Mouse (Mus musculus) liver, embryonic 14.5 days (tissue): ENCODE results near the gene BC048403. TPM values are rescaled to one million over a fixed set of nuclear protein-coding genes. Genes with fewer than 3 reads are reported as not detected.

Experiments used
- ATAC-seq: fragments of 200-750 bp; cut with Nextera tagmentation; 2 replicates; pipeline ENCODE4 v1.8.0; 2017; ENCODE audit warnings: moderate number of reproducible peaks, mild to moderate bottlenecking, moderate library complexity; ENCODE audit not compliant: insufficient read depth
- DNase-seq, 3 experiments: peaks; one replicate each; pipeline ENCODE4 v3.0.0-alpha.2; 2012 to 2013; ENCODE audit warnings: low read depth in 3 of 3, low spot score in 3 of 3
- H3K27ac ChIP-seq: fragments of 300-500 bp; sonication (generic); 2 replicates; pipeline ENCODE4 v1.5.1; 2014; ENCODE audit warnings: moderate library complexity, mild to moderate bottlenecking, control low read depth, inconsistent platforms
- H3K27me3 ChIP-seq: fragments of 300-500 bp; sonication (generic); 2 replicates; pipeline ENCODE4 v1.6.1; 2014; ENCODE audit warnings: mild to moderate bottlenecking, low read length, moderate library complexity; ENCODE audit not compliant: control insufficient read depth, insufficient read depth
- H3K36me3 ChIP-seq: fragments of 300-500 bp; sonication (generic); replicated peaks from 2 replicates; pipeline ENCODE4 v1.6.1; 2014; ENCODE audit warnings: low read depth; ENCODE audit not compliant: control insufficient read depth, insufficient read depth
- H3K4me1 ChIP-seq, 2 experiments: fragments of 200-500 bp in 1 of 2; fragments of 300-500 bp in 1 of 2; sonication (generic) in 1 of 2; replicated peaks; 2 replicates each; pipeline ENCODE4 v1.6.1; 2012 to 2014; ENCODE audit warnings: antibody characterized with exemption in 1 of 2, inconsistent platforms in 1 of 2, low read length in 1 of 2; ENCODE audit not compliant: control insufficient read depth in 2 of 2, insufficient read depth in 2 of 2
- H3K4me2 ChIP-seq: fragments of 300-500 bp; sonication (generic); 2 replicates; pipeline ENCODE4 v1.6.1; 2014; ENCODE audit warnings: low read depth, mild to moderate bottlenecking, control low read depth, moderate library complexity
- H3K4me3 ChIP-seq, 2 experiments: fragments of 200-500 bp in 1 of 2; fragments of 300-500 bp in 1 of 2; sonication (generic) in 1 of 2; 2 replicates each; pipeline ENCODE4 v1.5.1; 2012 to 2014; ENCODE audit warnings: low read depth in 2 of 2, low read length in 2 of 2, mild to moderate bottlenecking in 2 of 2, control low read depth in 1 of 2, inconsistent platforms in 1 of 2, moderate library complexity in 1 of 2; ENCODE audit not compliant: insufficient read depth in 1 of 2
- H3K9ac ChIP-seq: fragments of 300-500 bp; sonication (generic); replicated peaks from 2 replicates; pipeline ENCODE4 v1.6.1; 2014; ENCODE audit warnings: mild to moderate bottlenecking, control low read depth, moderate library complexity
- H3K9me3 ChIP-seq: fragments of 300-500 bp; sonication (generic); 2 replicates; pipeline ENCODE4 v1.6.1; 2016; ENCODE audit warnings: low read length, mixed read lengths; ENCODE audit not compliant: control insufficient read depth
- CTCF ChIP-seq: IDR thresholded peaks from 2 replicates; pipeline ENCODE4 v1.5.1; 2016; ENCODE audit warnings: antibody characterized with exemption, low read depth, control low read depth
- EP300 ChIP-seq: IDR thresholded peaks from 2 replicates; pipeline ENCODE4 v1.6.1; 2016; ENCODE audit warnings: antibody characterized with exemption, low read depth
- WGBS: fragments of 180-500 bp; shearing (Covaris S2); extraction: QIAGEN DNeasy Blood & Tissue Kit; methylation state at CpG from one replicate; pipeline ENCODE4 v1.1.7; 2014; ENCODE audit not compliant: insufficient replicate concordance; 5-methylcytosine and 5-hydroxymethylcytosine counted together
- polyA plus RNA-seq, 2 experiments: library from polyadenylated mRNA; depleted of rRNA in 1 of 2; stranded (reverse) in 1 of 2; unstranded in 1 of 2; fragments of >200 nt; fragmentation: Nextera tagmentation in 1 of 2; extraction: Ambion mirVana in 1 of 2; gene quantifications; 2 replicates each; pipeline versions ENCODE4 v1.2.1 to v1.2.3; 2012 to 2014

BC048403 gene
- polyA plus RNA-seq, 2 experiments = 1.8 to 2.3 TPM

DNA sequence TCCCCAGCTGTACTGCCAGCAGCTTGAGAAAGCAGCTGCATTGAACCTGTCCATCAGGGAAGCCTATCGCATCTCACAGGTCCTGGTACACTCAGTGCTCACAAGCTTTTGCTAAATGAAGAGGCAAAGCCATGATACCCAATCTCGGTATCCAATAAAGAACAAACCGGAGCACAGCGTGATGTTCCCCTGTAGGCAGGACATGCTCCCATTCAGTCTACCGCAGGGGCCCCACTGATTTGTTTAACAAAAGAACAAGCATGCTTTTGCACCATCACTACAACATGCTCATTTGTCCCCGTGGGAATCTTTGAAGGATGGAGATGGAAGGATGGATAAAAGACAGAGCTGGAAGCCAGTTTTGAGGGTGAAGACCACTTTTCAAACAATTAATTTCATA lies 50.3 kb downstream of the BC048403 start:
- H3K4me2 ChIP-seq = no peak overlapping the region
- H3K36me3 ChIP-seq = no peaks in the 10 kb centered on the region
- no peak for ATAC-seq
- no peaks in the 10 kb centered on the region for H3K4me1 ChIP-seq
- TF ChIP-seq EP300 (no peak), CTCF (no peak)
- H3K4me3 ChIP-seq = no peak overlapping the region
- H3K27ac ChIP-seq = no peak overlapping the region
- no peak overlapping the region for H3K9ac ChIP-seq
- no peaks in the 10 kb centered on the region for H3K9me3 ChIP-seq
- no peak for DNase-seq
- H3K27me3 ChIP-seq = no peaks in the 10 kb centered on the region
- WGBS = 65% methylated on average over 6 of the region's 6 CpGs

- DNase-seq (no peak), ATAC-seq (no peak)
- Histone ChIP-seq H3K27me3 (no peaks in the 10 kb centered on the region), H3K4me1 (no peaks in the 10 kb centered on the region), H3K27ac (no peak overlapping the region), H3K36me3 (no peaks in the 10 kb centered on the region), H3K4me2 (no peak overlapping the region), H3K4me3 (no peak overlapping the region), H3K9ac (no peak overlapping the region), H3K9me3 (no peaks in the 10 kb centered on the region)
- 81% methylated on average over 17 of the region's 17 CpGs for WGBS
- TF ChIP-seq EP300 (no peak), CTCF (no peak)
Measured at GRCm38 (mm10) chr10:121792661-121793060, 52.9 kb downstream of the BC048403 start.

DNA sequence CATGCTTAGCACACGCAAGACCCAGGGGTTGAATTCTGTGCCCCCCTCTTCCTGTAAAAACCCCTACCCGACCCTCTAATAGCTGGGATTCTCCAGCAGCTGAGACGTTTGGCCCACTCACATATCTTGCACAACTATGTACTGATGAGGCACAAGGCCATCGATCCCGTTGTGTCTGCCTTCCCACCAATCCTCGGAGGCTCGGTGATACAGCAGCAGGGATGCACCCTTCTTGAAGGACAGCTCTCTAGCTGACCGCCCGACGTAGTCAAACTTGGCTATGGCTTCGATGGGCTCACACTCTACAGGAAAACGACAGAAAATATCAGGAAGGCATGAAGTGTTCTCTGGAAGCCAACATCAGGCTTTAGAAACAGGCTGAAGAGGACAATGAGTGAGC lies 54.7 kb downstream of the BC048403 start:
- H3K4me3 ChIP-seq = no peak overlapping the region
- H3K27ac ChIP-seq = no peak overlapping the region
- no peak overlapping the region for H3K4me2 ChIP-seq
- no peaks in the 10 kb centered on the region for H3K9me3 ChIP-seq
- TF ChIP-seq EP300 (no peak), CTCF (no peak)
- no peak for DNase-seq
- no peaks in the 10 kb centered on the region for H3K36me3 ChIP-seq
- H3K27me3 ChIP-seq = no peaks in the 10 kb centered on the region
- ATAC-seq = no peak
- no peak overlapping the region for H3K9ac ChIP-seq
- H3K4me1 ChIP-seq = no peaks in the 10 kb centered on the region
- WGBS = 73% methylated on average over 12 of the region's 12 CpGs

GRCm38 (mm10) chr10:121796027-121796802 lies 56.5 kb downstream of the BC048403 start:
- no peak overlapping the region for H3K4me3 ChIP-seq
- WGBS = 38% methylated on average over 8 of the region's 8 CpGs
- TF ChIP-seq CTCF = no peak
- no peak for TF ChIP-seq EP300
- H3K27me3 ChIP-seq = no peaks in the 10 kb centered on the region
- ATAC-seq (no peak), DNase-seq (peak; percentile 9 to 13 (median 10))
- H3K27ac ChIP-seq = no peak overlapping the region
- no peaks in the 10 kb centered on the region for H3K9me3 ChIP-seq
- no peaks in the 10 kb centered on the region for H3K4me1 ChIP-seq
- no peak overlapping the region for H3K9ac ChIP-seq
- H3K36me3 ChIP-seq = no peaks in the 10 kb centered on the region
- no peak overlapping the region for H3K4me2 ChIP-seq

GRCm38 (mm10) chr10:121800041-121800440 lies 60.3 kb downstream of the BC048403 start:
- Histone ChIP-seq H3K36me3 (no peaks in the 10 kb centered on the region), H3K4me2 (no peak overlapping the region), H3K27me3 (no peaks in the 10 kb centered on the region), H3K4me3 (no peak overlapping the region), H3K9me3 (no peaks in the 10 kb centered on the region), H3K9ac (no peak overlapping the region), H3K4me1 (no peaks in the 10 kb centered on the region), H3K27ac (no peak overlapping the region)
- no peak for DNase-seq
- WGBS = 69% methylated on average over 13 of the region's 13 CpGs
- no peak for ATAC-seq
- TF ChIP-seq EP300 = no peak
- TF ChIP-seq CTCF = no peak

Other genes with a start within 250 kb of the BC048403 start
- gene Tbk1, start 153.2 kb upstream of the BC048403 start, polyA plus RNA-seq (2012; rRNA removed) = 6.6 and 13.6 TPM in 2 replicates
- gene Tbk1, start 153.2 kb upstream of the BC048403 start, polyA plus RNA-seq (2014; fragmentation: Nextera tagmentation; extraction: Ambion mirVana) = 17.1 and 18.0 TPM in 2 replicates
- 40.3 and 47.4 TPM in 2 replicates for gene Xpot, start 113.6 kb upstream of the BC048403 start, polyA plus RNA-seq (2012; rRNA removed)
- gene Xpot, start 113.6 kb upstream of the BC048403 start, polyA plus RNA-seq (2014; fragmentation: Nextera tagmentation; extraction: Ambion mirVana) = 26.2 and 31.4 TPM in 2 replicates
- gene D930020B18Rik, start 98.3 kb upstream of the BC048403 start, polyA plus RNA-seq (2012; rRNA removed) = not detected in 2 replicates
- gene D930020B18Rik, start 98.3 kb upstream of the BC048403 start, polyA plus RNA-seq (2014; fragmentation: Nextera tagmentation; extraction: Ambion mirVana) = 0.04 TPM in 1 of 2 replicates, not detected in the other